26 mouse cellular contexts compared by ENCODE assay signal in the genomic region with DNA sequence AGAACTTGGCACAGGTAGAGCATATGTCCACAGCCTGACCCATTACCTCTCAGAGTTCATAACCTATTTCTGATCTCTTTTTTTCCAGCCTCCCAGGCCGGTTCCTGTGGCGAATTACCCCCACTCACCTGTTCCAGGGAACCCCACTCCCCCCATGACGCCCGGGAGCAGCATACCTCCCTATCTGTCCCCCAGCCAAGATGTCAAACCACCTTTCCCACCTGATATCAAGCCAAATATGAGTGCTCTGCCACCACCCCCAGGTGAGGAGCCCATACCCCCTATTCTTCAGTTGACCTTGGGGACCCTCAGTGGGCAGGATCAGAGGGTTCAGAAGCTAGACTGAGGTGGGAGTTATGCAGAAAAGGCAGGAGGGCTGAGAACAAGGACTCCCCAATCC.
"Had no signal": no experiment of that assay in that cellular context is flagged by ENCODE, and none has a peak within 500 bp of the region (broad histone marks: within the 10 kb centered on the region; RNA-seq: fewer than 3 reads in every experiment).

No protein-coding gene starts in this region.

- DNase-seq: left cerebral cortex, postnatal 4 days; liver; liver, embryonic 13.5 days; liver, postnatal 0 days; lung, adult 18-20 months; lung, adult 2 months; lung, embryonic 14.5 days; lung, postnatal 10 days; lung, postnatal 14 days; lung, postnatal 4 days; midbrain, embryonic 14.5 days had no signal

- H3K9me3 ChIP-seq: limb, embryonic 10.5 days; limb, embryonic 12.5 days; limb, embryonic 13.5 days; limb, embryonic 15.5 days; liver, embryonic 12.5 days; liver, embryonic 13.5 days; liver, embryonic 15.5 days; lung, embryonic 15.5 days; megakaryocyte, embryonic 14.5 days; midbrain, embryonic 10.5 days; midbrain, embryonic 12.5 days; midbrain, embryonic 13.5 days; midbrain, embryonic 15.5 days had no signal

- H3K27me3 ChIP-seq: limb, embryonic 12.5 days; limb, embryonic 13.5 days; limb, embryonic 15.5 days; liver, embryonic 12.5 days; liver, embryonic 13.5 days; liver, embryonic 15.5 days; lung, embryonic 15.5 days; megakaryocyte, embryonic 14.5 days; midbrain, embryonic 12.5 days; midbrain, embryonic 13.5 days; midbrain, embryonic 15.5 days had no signal

- H3K4me3 ChIP-seq: limb, embryonic 10.5 days; limb, embryonic 12.5 days; limb, embryonic 13.5 days; limb, embryonic 15.5 days; liver, embryonic 12.5 days; liver, embryonic 13.5 days; liver, embryonic 15.5 days; lung, embryonic 15.5 days; megakaryocyte, embryonic 14.5 days; midbrain, embryonic 10.5 days; midbrain, embryonic 12.5 days; midbrain, embryonic 13.5 days; midbrain, embryonic 15.5 days; myocyte had no signal

- H3K27ac ChIP-seq: limb, embryonic 10.5 days; limb, embryonic 12.5 days; limb, embryonic 13.5 days; limb, embryonic 15.5 days; liver, embryonic 12.5 days; liver, embryonic 13.5 days; liver, embryonic 14.5 days; liver, embryonic 15.5 days; lung, embryonic 15.5 days; macrophage; midbrain, embryonic 10.5 days; midbrain, embryonic 12.5 days; midbrain, embryonic 13.5 days; midbrain, embryonic 15.5 days had no signal

- H3K4me1 ChIP-seq: limb, embryonic 10.5 days; limb, embryonic 12.5 days; limb, embryonic 13.5 days; limb, embryonic 15.5 days; liver, embryonic 12.5 days; liver, embryonic 13.5 days; liver, embryonic 15.5 days; lung, embryonic 15.5 days; midbrain, embryonic 10.5 days; midbrain, embryonic 12.5 days; midbrain, embryonic 13.5 days; midbrain, embryonic 15.5 days had no signal
